Comparison of ENCODE assay signal across 8 mouse cellular contexts in the genomic region with DNA sequence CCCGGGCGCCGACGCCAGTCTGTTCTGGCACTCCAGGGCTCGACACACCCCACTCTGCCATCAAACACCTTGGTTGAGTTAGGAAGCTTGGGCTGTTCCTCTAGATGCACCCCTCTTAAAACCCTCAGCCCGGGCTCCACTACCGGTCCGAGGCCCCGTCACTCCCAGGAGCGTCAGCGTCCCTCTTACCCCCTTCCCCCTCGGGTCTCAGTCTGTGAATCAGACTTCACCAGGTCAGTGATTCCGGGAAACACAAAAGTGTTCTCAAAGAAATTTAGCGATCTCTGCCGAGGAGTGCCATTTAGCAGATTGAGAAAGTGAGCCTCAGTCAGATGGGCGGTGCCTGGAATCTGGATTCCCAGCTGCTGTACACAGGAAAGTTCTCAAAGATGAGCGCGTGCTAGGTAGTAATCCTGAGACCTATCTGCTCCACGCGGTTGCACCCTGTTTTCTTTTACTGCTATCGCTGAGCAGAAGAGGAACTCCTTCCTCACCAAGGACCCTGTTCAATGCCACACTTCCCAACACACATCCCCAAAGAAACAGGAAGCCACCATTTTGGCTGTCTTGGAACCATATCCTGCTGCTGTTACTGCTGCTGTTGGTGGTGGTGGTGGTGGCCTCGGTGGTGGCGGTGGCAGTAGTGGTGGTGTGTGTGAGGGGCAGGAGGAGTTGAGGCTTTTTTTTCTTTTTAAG. TPM values are rescaled to one million over a fixed set of nuclear protein-coding genes. Genes with fewer than 3 reads are reported as not detected.
DNase-seq lines count a peak whose midpoint lies in the region; ATAC-seq and TF ChIP-seq lines count a peak whose summit lies in the region.

No protein-coding gene starts in this region.

- H3K36me3 ChIP-seq in heart, embryonic 13.5 days: no peaks in the 10 kb centered on the region
- no peaks in the 10 kb centered on the region for H3K36me3 ChIP-seq in limb, embryonic 15.5 days
- no peaks in the 10 kb centered on the region for H3K36me3 ChIP-seq in small intestine, adult 2 months (ENCODE audit: control insufficient read depth, insufficient read depth, low read length)

- H3K4me1 ChIP-seq in heart, embryonic 13.5 days: peaks cover 17% of the 10 kb centered on the region
- H3K4me1 ChIP-seq in limb, embryonic 15.5 days: peaks cover 14% of the 10 kb centered on the region
- no peaks in the 10 kb centered on the region for H3K4me1 ChIP-seq in small intestine, adult 2 months (ENCODE audit: control insufficient read depth, insufficient read depth, insufficient read length, low read length)

- no peak for TF ChIP-seq CTCF in small intestine, adult 2 months (IDR thresholded peaks at IDR 0.05; ENCODE audit: extremely low read depth, insufficient read length, insufficient replicate concordance, low read depth, low read length)

- no peak for ATAC-seq in heart, embryonic 13.5 days (ENCODE audit: extremely low read depth, insufficient number of reproducible peaks, low FRiP score, low TSS enrichment)
- no peak for ATAC-seq in limb, embryonic 15.5 days (ENCODE audit: insufficient number of reproducible peaks, low FRiP score, low TSS enrichment, low read depth)
- ATAC-seq in cerebellum, adult (ENCODE audit: insufficient number of reproducible peaks, low FRiP score, low TSS enrichment): no peak

- H3K4me3 ChIP-seq in heart, embryonic 13.5 days: peak overlapping the region; percentile 70
- peak overlapping the region; percentile 51 for H3K4me3 ChIP-seq in limb, embryonic 15.5 days
- H3K4me3 ChIP-seq in small intestine, adult 2 months (ENCODE audit: low read depth, low read length): peak overlapping the region; percentile 50

- no peaks in the 10 kb centered on the region for H3K9me3 ChIP-seq in heart, embryonic 13.5 days
- H3K9me3 ChIP-seq in limb, embryonic 15.5 days: no peaks in the 10 kb centered on the region

- DNase-seq in retina, embryonic 14.5 days (ENCODE audit: low spot score): peak; percentile 25
- DNase-seq in retina, postnatal 1 day: no peak
- DNase-seq in frontal cortex, postnatal 10 days (ENCODE audit: low spot score in 2 of 2): no peak
- DNase-seq in adipocyte (ENCODE audit: low spot score): no peak

- WGBS in heart, embryonic 13.5 days: 6% methylated on average over 23 of the region's 23 CpGs
- 9% methylated on average over 23 of the region's 23 CpGs for WGBS in limb, embryonic 15.5 days
- WGBS in small intestine, adult 2 months: 11% methylated on average over 23 of the region's 23 CpGs

- H3K9ac ChIP-seq in heart, embryonic 13.5 days: peak overlapping the region; percentile 84
- H3K9ac ChIP-seq in limb, embryonic 15.5 days: peak overlapping the region; percentile 26; the same call in 1 of the 2 replicates

- peak overlapping the region; percentile 88 for H3K4me2 ChIP-seq in heart, embryonic 13.5 days
- H3K4me2 ChIP-seq in limb, embryonic 15.5 days: peak overlapping the region; percentile 82

- peak overlapping the region; percentile 68 for H3K27ac ChIP-seq in heart, embryonic 13.5 days (replicated peaks)
- H3K27ac ChIP-seq in limb, embryonic 15.5 days: no peak overlapping the region
- 0 out of 2 replicates have a peak overlapping the region, but pooled peaks have one; percentile 26 for H3K27ac ChIP-seq in small intestine, adult 2 months (ENCODE audit: insufficient read depth, low read depth, low read length)

- H3K27me3 ChIP-seq in heart, embryonic 13.5 days (replicated peaks): peaks cover 75% of the 10 kb centered on the region
- H3K27me3 ChIP-seq in limb, embryonic 15.5 days: peaks cover 47% of the 10 kb centered on the region
- H3K27me3 ChIP-seq in small intestine, adult 2 months (ENCODE audit: control insufficient read depth, insufficient read depth, low read length): peaks cover 28% of the 10 kb centered on the region

- no peak for TF ChIP-seq POLR2A in small intestine, adult 2 months (IDR thresholded peaks at IDR 0.05; ENCODE audit: low read depth, low read length)

RNA-seq across cellular contexts. Expression of a gene that starts 0.8 kb away (rescaled TPM):
- polyA plus RNA-seq in heart, embryonic 13.5 days (2015; fragmentation: Nextera tagmentation; extraction: Ambion mirVana): 11.4 and 12.0 TPM in 2 replicates
- 10.2 and 10.3 TPM in 2 replicates for polyA plus RNA-seq in limb, embryonic 15.5 days (2015; fragmentation: Nextera tagmentation; extraction: Ambion mirVana)
- polyA plus RNA-seq in small intestine, adult 2 months (2012; rRNA removed): 1.4 and 2.9 TPM in 2 replicates
